Mouse (Mus musculus): ENCODE measurements at regions not wholly inside any gene's neighbourhood (a gene's known extent, or its start where the extent isn't known, plus 50 kb on each side); places are given as distances from the start of the nearest gene placed in this dataset.
"Not testable (repeated sequence)": the region's sequence is repeated elsewhere in the genome, so short reads cannot be mapped to it uniquely, and the experiment has no call there.

GRCm38 (mm10) chr14:47920638-47921347 is 199.8 kb upstream of the Peli2 start:
- DNase-seq (ENCODE audit: low read depth, low spot score) = no peak

GRCm38 (mm10) chr14:47921811-47922277 is 198.8 kb upstream of the Peli2 start:
- DNase-seq (ENCODE audit: low read depth, low spot score) = no peak

- DNase-seq (ENCODE audit: low read depth, low spot score) = no peak
These were observed 194.2 kb upstream of the Peli2 start for GRCm38 (mm10) chr14:47926416-47926815.

DNA sequence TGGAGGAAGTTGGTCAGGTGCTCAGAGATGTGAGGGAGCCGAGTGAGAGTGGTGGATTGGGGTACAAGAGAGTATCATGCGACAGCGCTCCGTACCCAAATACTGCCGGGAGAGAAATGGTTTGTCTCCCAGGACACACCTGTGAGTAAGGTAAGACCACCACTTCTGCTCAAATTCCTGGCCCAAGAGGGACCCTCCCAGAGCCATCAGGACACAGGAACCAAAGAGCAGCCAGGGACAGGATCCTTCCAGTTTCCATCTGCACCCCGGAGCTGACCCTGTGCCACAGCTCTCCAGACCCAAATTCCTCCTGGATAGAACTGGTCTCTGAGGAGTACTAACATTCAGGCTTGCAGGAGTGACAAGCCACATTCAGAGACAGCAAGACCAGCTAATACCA is 185.2 kb upstream of the Peli2 start:
- no peak for DNase-seq (ENCODE audit: low read depth, low spot score)

DNA sequence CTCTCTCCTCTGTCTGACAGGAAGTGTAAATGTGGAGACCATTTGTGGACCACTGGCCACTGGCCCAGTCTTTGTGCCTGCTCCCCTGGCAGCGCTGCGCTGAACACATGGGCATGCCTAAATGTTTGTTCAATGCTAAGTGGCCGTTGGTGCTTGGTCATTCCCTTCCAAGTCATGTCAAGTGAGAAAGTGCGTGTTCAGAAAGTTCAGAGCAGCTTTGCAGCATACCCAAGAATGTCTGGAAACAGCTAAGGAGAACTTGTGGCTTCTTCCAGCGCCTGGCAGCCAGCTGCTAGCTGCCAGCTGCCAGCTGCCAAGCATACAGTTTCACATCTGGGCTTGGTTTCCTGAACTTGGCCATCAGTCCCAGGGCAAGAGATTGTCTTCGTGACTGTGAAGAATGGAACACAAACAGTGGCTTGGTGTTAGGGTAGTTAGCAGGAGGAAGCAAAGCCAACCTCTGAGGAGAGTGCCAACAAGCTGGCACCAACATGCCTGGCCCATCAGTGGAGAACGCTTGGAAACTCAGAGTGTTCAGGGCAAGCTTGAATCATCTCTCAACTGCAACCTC is 183.5 kb upstream of the Peli2 start:
- no peak for DNase-seq (ENCODE audit: low read depth, low spot score)

DNA sequence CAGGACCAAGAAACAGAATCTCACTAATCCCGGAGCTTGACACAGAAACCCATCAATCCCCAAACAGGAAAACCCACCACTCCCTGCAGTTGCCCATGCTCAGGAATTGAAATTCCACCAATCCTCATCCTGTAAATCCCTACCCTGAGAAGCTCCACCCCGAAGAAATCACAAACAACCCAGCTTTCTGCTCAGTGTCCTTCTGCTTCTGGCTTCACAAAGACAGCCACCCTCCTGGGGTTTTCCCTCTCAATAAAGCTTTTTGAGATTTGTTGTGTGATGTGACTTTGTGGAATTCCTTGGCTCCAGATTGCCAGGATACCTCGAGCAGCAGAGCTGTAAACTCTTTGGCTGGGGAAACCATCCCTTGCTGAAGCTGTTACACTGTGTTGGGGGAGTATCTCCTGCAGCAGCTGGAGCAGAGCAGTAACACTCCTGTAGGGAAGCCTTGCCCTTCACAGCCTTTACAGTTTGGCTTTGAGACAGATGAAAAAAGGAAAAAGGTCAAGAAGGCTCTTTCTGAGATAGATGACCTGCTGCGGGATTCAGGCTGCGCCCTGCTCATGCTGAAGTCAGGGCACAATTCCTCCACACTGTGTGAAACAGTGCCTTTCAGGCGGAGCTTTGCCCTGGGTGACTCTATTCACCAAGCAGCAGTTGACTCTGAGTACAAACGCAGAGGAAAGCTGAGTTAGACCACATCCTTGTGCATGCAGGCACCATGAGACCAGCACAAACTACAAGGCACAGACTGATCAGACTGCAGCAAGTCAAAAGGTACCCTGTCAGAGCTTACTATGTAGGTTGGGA is 180.6 kb upstream of the Peli2 start:
- no peak for DNase-seq (ENCODE audit: low read depth, low spot score)

- DNase-seq (ENCODE audit: low read depth, low spot score) = no peak
These were observed 178.0 kb upstream of the Peli2 start for GRCm38 (mm10) chr14:47942671-47943070.

GRCm38 (mm10) chr14:47944595-47944994 is 176.0 kb upstream of the Peli2 start:
- no peak for DNase-seq (ENCODE audit: low read depth, low spot score)

DNA sequence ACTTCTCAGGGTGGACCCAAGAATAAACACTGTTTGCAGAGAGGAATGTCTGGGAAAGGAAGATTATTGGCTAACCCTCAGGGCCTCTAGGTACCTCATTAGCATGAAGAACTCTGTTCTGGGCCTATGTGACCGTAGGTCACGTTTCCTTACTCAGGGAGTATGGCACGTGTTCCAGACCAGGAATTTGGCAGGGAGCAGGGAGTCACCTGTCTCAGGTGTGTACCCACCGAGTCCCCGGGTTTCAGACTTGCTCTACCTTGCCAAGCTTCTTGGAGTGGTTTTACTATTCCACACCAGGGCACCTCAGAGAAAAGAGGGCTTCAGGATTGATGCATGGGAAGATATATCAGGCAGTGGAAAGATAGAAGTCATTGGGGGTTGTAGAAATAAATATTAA is 169.6 kb upstream of the Peli2 start:
- no peak for DNase-seq (ENCODE audit: low read depth, low spot score)

GRCm38 (mm10) chr14:47958171-47958570 is 162.5 kb upstream of the Peli2 start:
- DNase-seq (ENCODE audit: low read depth, low spot score) = no peak

GRCm38 (mm10) chr14:47959366-47960280 is 161.0 kb upstream of the Peli2 start:
- DNase-seq (ENCODE audit: low read depth, low spot score) = no peak

- not testable (repeated sequence) for DNase-seq (ENCODE audit: low read depth, low spot score)
These were observed 155.8 kb upstream of the Peli2 start for GRCm38 (mm10) chr14:47964806-47965205.

GRCm38 (mm10) chr14:47969871-47970270 is 150.8 kb upstream of the Peli2 start:
- no peak for DNase-seq (ENCODE audit: low read depth, low spot score)

DNA sequence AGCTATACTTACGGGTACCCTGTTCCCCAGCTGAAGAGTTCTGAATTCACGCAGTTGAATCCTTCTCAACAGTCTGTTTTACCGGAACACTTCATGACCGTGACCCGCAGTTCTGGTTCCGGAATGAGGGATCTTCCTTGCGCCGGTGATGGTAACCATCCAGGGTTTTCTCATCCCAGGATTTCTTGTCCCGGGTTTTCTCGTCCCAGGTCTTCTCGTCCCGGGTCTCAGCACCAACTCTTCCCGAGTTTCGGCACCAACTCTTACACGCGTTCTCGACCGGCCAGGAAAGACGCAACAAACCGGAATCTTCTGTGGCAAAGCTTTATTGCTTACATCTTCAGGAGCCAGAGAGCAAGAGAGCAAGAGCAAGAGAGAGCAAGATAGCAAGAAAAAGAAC is 147.5 kb upstream of the Peli2 start:
- DNase-seq (ENCODE audit: low read depth, low spot score) = not testable (repeated sequence)

- DNase-seq (ENCODE audit: low read depth, low spot score) = no peak
These were observed 137.5 kb upstream of the Peli2 start for GRCm38 (mm10) chr14:47982993-47983740.

GRCm38 (mm10) chr14:47986483-47986882 is 134.1 kb upstream of the Peli2 start:
- no peak for DNase-seq (ENCODE audit: low read depth, low spot score)

- no peak for DNase-seq (ENCODE audit: low read depth, low spot score)
These were observed 133.7 kb upstream of the Peli2 start for GRCm38 (mm10) chr14:47986941-47987340.

DNA sequence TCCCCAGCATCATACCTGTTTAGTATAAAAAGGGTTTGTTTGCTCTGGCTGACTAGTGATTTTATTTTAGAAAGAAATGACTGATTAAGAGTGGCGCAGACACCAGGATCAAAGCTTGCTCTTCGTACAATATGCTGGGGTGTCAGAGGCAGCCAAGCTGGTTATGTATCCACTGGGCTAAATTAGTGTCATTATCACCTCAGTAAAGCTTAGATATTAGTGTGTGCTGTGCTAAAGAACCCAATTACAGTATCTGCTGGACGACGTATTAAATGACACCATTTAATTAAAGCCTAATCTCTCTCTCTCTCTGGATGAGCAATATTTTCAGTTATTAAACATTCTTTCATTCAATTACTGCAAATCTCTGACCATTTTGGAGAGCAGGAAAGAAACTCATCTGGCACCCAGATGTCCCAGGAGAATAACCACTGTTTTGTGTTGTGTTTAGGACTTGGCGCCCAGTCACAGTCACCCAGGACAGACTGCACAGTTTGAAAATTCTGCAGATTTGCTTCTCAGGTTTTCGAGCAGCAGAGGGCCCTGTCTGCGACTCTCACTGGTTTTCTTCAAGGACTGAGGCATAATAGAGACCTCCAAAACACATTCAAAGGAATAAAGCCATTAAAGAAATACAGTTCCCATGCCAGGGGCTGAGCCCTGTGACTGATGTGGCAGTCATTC is 133.1 kb upstream of the Peli2 start:
- no peak for DNase-seq (ENCODE audit: low read depth, low spot score)

DNA sequence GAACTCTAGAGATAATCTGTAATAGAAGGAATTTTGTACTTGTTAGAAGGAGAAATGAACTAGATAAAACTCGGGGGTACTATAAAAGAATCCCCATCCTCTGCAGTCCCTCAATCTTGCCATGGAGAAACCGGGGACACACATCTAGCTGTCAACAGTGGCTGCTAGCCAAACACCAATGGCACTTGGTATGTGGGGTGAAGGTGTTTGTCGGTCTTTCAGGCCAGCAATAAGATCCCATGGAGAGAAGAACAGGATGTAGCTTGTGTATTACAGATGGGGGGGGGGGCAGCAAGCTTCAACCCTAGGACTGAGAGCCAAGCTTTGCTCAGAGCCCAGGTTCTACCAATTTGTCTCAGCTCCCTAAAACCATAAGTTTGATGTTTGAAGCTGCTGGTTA is 132.5 kb upstream of the Peli2 start:
- DNase-seq (ENCODE audit: low read depth, low spot score) = no peak

- DNase-seq (ENCODE audit: low read depth, low spot score) = no peak
These were observed 131.3 kb upstream of the Peli2 start for GRCm38 (mm10) chr14:47989315-47989714.
